Mouse (Mus musculus): ENCODE measurements around the gene Kcnq2.
A peak's percentile ranks its signal among the peaks of the same experiment; 100 is the strongest.

Kcnq2 gene

DNA sequence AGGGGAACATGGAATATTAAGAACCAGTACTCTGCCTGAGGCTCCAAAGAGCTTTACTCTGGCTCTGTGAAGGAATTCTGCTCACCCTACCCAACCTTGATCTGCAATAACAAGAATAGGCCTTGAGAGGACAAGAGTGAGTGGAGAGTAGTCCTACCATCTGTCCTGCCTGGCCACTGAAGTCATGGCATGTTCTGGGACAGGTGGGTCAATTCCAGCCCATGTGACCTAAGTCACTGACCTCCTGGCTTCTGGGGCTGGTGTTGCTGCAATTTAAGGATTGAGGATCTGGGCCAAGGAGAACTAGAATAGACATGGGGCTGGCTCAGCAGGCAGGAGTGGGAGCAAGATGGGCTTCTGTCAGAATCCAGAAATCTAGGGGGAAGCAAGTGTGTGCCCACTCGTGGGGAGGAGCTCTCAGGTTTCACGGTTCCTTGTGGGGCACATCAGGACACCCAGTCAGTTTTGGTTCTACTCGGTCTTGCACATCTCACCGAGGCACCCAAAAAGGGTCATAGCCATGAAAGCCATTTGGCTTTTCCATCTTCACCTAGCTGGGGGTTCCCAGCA lies 12.0 kb upstream of the Kcnq2 start:
- no peak for DNase-seq

- no peak for DNase-seq
Measured at GRCm38 (mm10) chr2:181144675-181145074, 9.6 kb upstream of the Kcnq2 start.

DNA sequence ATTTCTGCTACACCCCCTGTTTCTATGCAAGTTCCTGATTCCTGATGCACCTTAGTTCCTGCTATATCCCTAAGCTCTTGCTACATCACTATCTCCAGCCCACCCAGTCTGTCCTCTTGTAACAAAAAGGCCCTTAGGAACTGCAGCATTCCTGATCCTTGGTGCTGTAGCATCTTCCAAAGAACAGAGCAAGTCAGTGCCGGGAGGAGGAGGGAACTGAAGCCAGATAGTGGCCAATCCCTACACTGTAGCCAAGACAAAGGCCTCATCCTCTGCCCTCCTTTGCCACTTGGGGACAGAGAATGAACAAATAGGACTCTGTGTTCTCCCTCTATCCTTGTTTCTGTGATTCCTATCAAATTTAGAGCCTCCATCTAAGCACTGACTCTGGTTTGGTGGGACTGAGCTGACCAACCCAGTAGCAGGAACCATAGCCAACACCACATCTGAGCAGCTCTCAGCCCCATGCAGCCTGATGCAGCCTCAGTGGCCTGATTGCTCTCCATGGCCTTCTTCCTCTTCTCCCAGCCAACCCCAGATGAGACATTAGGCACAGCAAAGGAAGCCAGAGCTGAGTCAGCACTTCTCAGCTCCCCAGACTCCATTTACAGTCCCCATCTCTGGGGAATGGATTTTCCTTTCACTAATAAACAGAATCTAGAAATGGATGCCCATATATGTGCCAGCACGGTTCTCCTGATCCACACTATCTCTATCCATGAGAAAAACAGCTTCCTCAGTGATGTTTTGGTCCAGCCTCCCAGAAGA lies 8.6 kb upstream of the Kcnq2 start:
- DNase-seq: no peak

GRCm38 (mm10) chr2:181142703-181143135 lies 7.6 kb upstream of the Kcnq2 start:
- DNase-seq: no peak

- DNase-seq: no peak
Measured at GRCm38 (mm10) chr2:181139641-181140193, 4.6 kb upstream of the Kcnq2 start.

- DNase-seq: peak; percentile 46
Measured at GRCm38 (mm10) chr2:181136934-181137333, 1.8 kb upstream of the Kcnq2 start.

DNA sequence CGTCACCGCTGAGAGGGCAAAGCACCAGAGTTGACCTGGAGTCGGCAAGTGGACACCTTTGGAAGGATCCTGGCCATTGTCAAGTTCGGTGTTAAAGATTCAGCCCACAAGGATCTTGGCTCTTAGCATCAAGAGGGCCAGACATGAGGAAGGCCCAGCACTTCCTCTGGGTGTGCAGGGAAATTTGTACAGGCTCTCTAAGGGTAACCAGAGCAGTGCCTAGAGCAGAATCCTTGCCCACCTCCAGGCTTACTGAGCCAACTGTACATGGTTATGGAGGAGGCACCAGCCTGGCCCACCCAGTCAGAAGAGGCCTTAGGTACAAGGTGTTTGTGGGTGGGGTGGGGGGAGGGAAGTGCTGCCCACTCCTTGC lies 332 bp upstream of the Kcnq2 start:
- DNase-seq: no peak

- no peak for DNase-seq
Measured at GRCm38 (mm10) chr2:181133837-181134590, 1.1 kb downstream of the Kcnq2 start.

DNA sequence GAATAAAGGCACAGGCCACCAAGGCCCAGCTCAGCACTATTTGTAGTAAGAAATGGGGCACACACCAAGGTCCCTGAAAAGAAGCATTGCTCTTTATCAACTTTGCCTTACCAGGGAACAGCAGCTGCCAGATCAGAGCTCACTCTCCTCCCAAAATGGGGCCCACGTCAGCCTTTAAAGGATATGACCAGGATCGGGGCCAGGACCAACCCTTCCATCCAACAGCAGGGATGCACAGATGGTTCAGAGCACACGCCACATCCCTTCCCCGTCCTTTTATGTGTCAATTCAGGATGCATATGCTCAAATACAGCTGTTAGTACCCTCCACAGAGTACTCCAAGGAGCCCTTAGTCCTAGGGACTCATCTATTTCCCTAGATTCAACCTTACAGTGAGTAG lies 4.9 kb downstream of the Kcnq2 start:
- no peak for DNase-seq

- no peak for DNase-seq
Measured at GRCm38 (mm10) chr2:181128963-181129362, 6.1 kb downstream of the Kcnq2 start.

- no peak for DNase-seq
Measured at GRCm38 (mm10) chr2:181127786-181128185, 7.3 kb downstream of the Kcnq2 start.

- no peak for DNase-seq
Measured at GRCm38 (mm10) chr2:181125726-181126455, 9.2 kb downstream of the Kcnq2 start.

GRCm38 (mm10) chr2:181122642-181123041 lies 12.5 kb downstream of the Kcnq2 start:
- no peak for DNase-seq

DNA sequence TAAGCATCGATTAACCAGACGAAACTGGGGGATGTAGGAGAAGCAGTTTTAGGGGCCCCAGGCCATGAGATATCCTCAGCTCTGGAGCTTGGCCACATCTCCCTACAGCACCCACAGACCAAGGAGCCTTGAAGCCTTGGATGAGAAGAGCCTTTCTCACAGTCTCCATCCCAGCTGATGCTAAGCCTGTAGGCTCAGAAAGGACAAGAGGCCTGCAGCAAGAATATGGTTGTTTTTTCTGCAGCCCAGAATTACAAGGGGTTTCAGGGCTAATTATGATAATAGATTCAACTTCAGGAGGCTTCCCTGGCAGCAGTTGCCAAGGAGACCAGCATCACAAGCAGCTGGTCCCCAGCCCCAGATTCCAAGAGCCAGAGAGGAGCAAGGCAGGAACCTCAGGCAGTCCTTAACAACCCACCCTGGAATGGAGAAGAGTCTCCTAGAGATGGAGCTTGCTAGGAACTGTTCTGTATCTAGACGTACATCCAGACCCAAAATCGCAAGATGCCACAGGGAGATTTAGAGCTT lies 14.1 kb downstream of the Kcnq2 start:
- DNase-seq: no peak

GRCm38 (mm10) chr2:181119952-181120351 lies 15.1 kb downstream of the Kcnq2 start:
- DNase-seq: no peak

- DNase-seq: no peak
Measured at GRCm38 (mm10) chr2:181116436-181116835, 18.7 kb downstream of the Kcnq2 start.

GRCm38 (mm10) chr2:181115367-181115766 lies 19.7 kb downstream of the Kcnq2 start:
- no peak for DNase-seq

GRCm38 (mm10) chr2:181113762-181114361 lies 21.2 kb downstream of the Kcnq2 start:
- DNase-seq: no peak

DNA sequence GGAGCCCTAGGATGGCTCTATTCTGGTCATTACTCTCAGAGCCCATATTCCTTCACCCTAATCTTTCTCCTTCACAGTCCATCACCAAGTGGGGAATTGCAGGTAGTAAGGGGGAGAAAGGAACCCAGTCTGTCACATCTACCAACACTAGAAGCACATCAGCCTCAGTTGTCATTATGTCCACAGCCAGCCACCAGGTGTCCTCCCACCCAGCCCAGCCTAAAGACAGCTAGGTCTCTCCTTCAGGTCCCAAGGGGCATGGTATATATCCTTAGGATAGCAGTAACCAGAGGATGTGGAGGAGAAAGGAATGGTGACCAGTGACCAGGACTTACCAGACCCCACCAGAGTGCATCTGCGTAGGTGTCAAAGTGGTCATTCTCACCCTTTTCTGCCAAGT lies 23.4 kb downstream of the Kcnq2 start:
- DNase-seq: no peak

GRCm38 (mm10) chr2:181104111-181104510 lies 31.0 kb downstream of the Kcnq2 start:
- no peak for DNase-seq

DNA sequence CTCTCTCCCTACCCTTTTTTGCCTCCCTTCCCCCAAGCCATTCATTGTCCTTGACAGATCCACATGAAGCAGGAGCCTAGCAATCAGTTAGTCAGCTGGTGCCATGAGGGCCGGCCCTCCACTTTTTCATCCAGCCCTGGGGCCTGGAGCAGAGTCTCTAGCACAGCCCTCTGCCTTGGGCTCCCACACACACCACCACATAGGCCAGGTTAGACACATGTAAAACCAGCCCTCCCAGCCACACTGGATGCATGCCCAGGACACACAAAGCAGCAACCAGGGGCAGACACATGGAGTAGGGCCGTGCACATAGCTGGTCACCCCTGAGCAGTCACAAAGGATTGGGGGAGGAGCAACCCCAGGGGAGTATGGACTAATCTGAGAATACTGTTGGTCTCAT lies 32.9 kb downstream of the Kcnq2 start:
- no peak for DNase-seq

GRCm38 (mm10) chr2:181101626-181102025 lies 33.5 kb downstream of the Kcnq2 start:
- DNase-seq: no peak

Data from lung, postnatal 14 days (tissue).